Mouse (Mus musculus): ENCODE measurements around the gene Gse1.

The Gse1 gene

GRCm38 (mm10) chr8:120421638-120422037, 193.4 kb downstream of the Gse1 start:
- DNase-seq (ENCODE audit: low spot score in 2 of 2): no peak

GRCm38 (mm10) chr8:120422236-120422635, 194.0 kb downstream of the Gse1 start:
- DNase-seq (ENCODE audit: low spot score in 2 of 2): no peak

GRCm38 (mm10) chr8:120423576-120423975, 195.3 kb downstream of the Gse1 start:
- DNase-seq (ENCODE audit: low spot score in 2 of 2): no peak

DNA sequence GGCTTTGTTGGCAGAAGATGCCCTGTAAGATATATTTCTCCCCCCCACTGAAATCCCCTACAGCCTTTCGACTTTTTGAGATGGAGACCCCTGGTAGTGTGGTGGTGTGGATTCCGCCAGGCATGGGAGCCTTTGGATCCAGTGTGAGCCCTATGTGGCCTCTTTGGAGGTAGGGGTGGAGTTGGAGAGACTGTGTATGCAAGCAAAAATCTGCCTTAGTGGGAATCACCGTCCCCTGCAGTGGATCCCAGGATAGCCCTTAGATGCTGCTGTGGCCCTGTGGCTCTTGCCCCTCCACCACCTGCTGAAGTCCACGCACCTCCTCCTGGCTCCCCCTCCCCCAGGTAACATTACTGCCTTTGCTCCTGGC, 196.6 kb downstream of the Gse1 start:
- no peak for DNase-seq (ENCODE audit: low spot score in 2 of 2)

DNA sequence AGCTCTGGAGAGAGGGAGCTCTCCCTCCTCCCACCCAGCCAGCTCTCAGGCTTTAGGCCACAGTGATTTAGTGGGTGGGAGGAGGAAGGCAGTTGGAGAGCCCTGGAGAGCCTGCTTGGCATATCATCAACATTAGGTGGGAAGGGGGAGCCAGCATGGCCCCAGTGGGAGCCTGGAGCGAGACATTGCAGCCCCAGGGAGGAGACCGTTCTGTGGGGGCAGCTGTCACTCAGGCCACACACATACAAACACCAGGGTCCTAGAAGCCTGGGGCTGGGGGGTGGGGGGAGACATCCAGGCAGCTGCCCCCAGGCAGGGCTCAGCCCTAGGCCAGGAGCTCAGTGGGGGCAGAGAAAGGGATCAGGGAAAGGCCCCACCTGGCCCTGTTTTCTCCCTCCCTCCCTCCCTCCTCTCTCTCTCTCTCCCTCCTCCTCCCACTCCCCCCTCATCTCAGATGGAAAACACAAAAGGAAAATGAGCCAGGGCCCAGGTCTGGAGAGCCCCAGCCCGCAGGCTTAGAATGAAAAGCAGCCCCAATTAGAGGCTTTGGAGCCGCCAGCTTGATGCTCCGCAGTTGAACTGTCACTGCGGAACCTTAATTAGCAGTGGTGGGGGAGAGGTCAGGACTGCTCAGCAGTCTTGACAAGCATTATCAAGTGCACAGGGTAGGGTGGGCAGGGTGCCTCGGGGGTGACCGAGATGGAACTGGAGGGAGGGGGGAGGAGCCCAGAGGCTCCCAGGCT, 197.1 kb downstream of the Gse1 start:
- no peak for DNase-seq (ENCODE audit: low spot score in 2 of 2)

DNA sequence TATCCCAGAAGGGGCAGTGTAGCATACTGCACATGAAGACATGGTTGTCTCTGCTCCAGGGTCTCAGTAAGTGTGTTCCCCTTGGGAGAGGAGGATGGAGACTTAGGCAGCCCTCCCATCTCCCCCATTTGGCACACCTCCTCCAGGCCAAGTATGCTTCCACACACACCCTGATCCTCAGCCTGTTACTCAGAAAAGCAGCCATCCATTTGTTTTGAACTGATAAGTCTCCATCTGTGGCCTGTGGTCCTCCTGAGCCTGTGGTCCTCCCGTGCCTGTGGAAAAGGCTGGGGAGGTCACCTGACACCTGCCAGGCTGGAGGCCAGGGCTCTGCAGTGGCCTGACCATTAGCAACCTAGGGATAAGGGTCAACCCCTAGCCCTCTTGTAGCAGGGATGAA, 197.8 kb downstream of the Gse1 start:
- no peak for DNase-seq (ENCODE audit: low spot score in 2 of 2)

- DNase-seq (ENCODE audit: low spot score in 2 of 2): no peak
These were observed 198.5 kb downstream of the Gse1 start for GRCm38 (mm10) chr8:120426622-120427385.

DNA sequence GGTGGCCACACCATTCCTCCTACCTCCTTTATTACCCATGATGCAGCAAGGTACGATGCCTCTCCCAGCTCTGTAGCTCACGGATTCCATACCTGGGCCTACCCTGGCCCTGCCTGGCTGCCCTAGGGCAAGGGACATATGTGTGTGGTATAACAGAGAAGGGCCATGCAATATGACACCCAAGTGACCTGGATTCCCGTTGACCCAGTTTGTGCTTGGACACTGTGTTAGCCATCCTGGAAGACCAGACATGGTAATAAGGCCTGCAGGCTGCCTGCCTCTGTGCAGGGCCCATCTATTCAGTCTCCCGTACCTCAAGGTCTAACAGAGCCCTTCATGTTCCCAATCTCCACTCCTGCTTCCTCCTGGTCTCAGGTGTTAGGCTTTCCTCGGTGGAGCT, 200.2 kb downstream of the Gse1 start:
- DNase-seq (ENCODE audit: low spot score in 2 of 2): no peak

DNA sequence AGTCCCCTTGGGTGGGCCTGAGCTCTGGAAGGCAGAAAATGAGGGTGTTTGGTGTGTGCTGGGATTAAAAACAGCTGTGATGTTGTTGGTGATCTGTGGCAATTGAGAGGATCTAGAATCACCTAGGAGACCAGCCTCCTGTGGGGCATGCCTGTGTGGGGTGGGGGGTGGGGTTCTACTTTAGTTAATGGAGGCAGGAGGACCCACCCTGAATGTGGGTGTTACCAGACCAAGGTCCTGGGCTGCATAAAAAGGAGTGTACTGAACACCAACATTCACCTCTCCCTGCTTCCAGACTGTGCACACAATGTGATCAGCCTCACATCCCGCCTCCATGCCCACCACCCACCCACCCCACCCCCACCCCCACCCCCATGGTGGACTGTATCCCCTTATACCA, 200.9 kb downstream of the Gse1 start:
- no peak for DNase-seq (ENCODE audit: low spot score in 2 of 2)

DNA sequence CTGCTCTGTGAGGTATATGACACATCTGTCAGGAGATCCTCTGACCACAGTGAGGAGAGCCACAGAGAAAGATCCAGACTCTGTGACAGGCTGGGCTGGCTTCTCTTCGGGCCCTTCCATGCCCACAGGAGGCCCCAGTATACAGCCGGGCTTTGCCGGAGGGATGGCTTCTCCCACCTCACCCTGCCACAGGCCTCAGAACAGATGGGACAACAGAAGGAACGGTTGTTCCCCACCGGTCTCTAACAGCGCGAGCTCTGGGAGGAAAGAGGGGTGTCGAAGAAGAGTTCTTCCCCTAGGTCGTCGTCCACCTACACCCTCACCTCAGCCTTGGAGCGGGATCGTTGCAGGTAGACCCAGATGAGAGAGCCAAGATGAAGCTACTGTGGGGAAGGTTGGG, 202.8 kb downstream of the Gse1 start:
- DNase-seq (ENCODE audit: low spot score in 2 of 2): no peak

GRCm38 (mm10) chr8:120432438-120432837, 204.2 kb downstream of the Gse1 start:
- DNase-seq (ENCODE audit: low spot score in 2 of 2): no peak

DNA sequence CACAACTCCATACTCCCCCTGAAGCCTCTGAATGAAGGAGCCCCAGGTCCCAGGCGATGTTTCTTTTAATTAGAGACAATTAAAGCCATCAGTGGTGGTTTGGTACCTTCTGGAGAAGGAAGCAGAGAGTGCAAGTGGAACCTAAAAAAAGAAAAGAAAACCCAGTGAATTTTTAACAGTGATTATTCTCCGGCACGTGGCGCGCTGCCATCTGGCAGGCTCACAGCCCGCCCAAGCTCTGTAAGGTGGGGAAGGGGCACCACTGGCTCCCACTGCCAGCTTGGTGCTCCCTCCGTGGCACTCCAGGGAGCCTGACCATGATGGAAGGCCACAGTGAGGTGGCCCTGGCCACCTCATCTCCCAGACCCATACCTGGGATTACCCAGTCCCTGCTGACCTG, 204.9 kb downstream of the Gse1 start:
- DNase-seq (ENCODE audit: low spot score in 2 of 2): no peak

DNA sequence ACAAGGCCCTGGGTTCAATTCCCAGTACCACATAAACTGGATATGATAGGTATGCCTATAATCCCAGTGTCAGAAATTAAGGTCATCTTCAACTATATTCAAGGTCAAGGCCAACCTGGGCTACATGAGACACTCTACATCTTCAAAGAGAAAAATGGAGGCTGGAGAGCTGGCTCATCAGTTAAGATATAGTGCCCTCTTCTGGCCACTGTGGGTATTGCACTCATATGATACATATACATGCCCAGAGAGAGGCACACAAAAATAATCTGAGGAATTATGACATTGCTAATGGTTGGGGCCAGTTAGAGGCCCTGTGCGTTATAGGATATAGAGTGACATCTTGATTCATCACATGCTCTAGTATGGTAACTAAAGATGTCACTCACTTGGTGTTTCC, 205.5 kb downstream of the Gse1 start:
- no peak for DNase-seq (ENCODE audit: low spot score in 2 of 2)

DNA sequence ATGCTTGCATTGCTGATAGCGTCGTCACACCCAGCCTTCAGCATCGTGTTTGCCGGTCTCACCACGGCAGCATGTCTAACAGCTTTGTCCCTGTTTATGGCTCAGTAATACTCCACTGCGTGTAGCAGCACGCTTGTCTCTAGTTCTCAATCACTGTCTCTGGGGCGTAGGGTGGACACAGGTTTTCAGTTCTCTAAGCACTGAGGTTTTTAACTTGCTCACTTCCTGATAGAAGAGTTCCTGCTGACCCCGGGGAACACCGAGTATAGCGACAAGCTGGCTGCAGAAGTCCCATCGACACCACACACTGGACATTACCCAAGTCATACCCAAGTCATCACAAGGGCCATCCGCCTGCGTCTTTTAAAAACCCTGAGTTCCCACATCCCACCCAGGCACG, 207.5 kb downstream of the Gse1 start:
- no peak for DNase-seq (ENCODE audit: low spot score in 2 of 2)

- no peak for DNase-seq (ENCODE audit: low spot score in 2 of 2)
These were observed 208.3 kb downstream of the Gse1 start for GRCm38 (mm10) chr8:120436491-120437030.

DNA sequence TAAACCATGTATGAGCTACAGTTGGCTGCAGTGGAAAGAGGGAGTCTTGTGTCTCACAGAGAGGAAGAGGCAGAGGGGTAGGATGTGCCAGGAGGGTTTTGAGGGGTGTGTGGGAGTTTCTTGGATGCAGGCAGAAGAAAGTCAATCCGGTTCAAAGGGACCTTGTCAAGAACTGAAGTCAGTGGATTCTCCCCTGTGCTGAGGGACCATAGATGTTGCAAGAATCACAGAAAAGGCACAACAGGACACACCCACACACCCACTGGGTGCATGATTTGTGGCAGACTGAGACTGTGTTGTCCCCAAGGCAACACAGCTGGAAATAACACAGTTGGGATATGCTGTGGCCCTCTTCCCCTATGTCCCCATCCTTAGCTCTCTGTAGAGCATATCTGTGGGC, 209.0 kb downstream of the Gse1 start:
- no peak for DNase-seq (ENCODE audit: low spot score in 2 of 2)

DNA sequence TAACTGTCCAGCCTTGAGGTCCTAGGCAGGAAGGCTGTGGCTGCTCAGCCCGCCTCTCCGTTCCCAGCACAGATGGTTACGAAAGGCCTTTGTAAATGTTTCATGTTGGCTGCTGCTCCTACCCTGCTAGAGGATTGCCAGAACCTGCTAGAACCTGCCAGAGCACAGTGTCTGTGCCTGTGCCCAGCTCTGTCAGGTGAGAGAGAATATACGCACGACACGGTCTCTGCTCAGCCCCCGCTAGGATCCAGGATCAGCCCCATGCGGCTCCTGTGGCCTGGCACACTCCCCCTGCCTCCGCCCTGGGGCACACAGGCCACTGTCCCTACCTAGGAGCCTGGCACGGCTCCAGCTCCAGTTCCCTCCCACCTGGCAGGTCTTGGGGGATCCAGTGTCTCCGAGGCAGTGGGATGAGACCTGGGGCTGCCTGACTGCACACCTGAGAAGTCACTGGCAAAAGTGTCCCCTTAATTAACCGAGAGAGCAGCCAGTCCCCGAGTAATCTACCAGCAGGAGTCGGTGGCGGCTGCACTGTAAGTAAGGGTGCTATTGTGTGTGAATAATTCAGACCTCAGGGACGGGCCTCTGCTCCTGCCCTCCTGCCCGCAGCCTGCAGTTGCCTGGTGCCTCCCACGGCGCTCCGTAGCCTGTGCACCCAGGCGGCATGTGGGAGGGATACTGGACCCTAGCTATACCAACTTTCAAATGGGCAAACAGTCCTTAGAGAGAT, 209.6 kb downstream of the Gse1 start:
- DNase-seq (ENCODE audit: low spot score in 2 of 2): no peak

- no peak for DNase-seq (ENCODE audit: low spot score in 2 of 2)
These were observed 211.1 kb downstream of the Gse1 start for GRCm38 (mm10) chr8:120439309-120439708.

DNA sequence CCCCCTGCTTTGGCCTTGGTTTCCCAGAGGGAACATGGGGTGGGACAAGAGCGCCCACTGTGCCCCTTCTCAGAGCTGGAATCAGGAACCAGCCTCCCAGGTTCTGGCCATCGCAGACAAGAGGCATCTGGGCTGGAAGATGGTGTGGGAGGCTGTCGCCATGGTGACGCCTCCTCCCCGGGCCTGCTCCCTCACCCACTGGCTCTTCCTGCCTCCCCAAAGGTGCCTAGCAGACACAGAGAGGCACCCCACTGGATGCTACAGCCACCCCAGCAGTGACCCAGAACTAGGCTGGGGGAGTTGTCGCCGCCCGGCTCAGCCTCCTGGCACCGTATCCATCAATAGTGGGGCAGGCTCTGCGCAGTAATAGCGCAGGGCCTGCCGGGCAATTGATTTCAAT, 212.5 kb downstream of the Gse1 start:
- no peak for DNase-seq (ENCODE audit: low spot score in 2 of 2)

DNA sequence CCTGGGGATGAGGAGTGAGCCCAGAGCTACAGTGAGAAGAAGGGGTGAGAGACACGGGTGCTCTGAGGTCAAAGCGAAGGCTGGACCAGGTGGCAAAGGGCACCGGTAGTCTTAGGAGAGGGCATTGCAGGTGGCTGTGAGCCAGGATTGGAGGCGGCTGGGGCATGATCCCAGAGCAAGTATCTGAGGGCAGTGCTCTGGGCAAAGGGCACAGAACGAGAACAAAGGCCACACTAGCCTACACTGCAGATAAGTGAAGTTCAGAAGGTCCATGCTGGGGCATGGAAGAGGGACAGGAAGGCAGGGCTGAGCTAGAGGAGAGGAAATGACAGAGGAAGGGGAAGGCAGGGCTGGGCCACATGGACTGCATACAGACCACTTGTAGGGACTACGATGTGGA, 213.4 kb downstream of the Gse1 start:
- DNase-seq (ENCODE audit: low spot score in 2 of 2): no peak

GRCm38 (mm10) chr8:120442306-120443003, 214.2 kb downstream of the Gse1 start:
- no peak for DNase-seq (ENCODE audit: low spot score in 2 of 2)

DNA sequence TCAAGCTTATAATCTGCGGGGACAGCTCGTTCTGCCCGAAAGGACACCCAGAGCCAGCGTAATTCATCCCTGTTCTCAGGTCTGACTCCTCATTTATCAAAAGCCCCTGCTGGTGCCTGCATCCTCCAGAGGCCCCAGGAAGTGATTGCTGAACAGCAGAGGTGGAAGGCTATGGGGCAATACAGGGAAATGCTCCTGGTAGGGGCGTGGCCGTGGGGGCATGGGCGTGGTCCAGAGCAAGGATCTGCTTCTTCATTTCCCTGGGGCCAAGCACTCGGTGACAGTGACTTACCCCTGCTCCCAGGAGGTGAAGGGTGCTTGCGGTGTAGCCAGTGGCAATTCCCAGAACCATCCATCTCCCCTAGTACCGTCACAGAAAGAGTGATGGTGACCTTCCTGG, 217.0 kb downstream of the Gse1 start:
- no peak for DNase-seq (ENCODE audit: low spot score in 2 of 2)
